Mouse (Mus musculus) heart, adult 2 months (tissue): Measurements from ENCODE around the gene Epdr1.

Experiments
- CTCF ChIP-seq: fragments of 200-600 bp; IDR thresholded peaks from 2 replicates; pipeline ENCODE4 v1.8.1; 2022; ENCODE audit warnings: antibody characterized with exemption, mild to moderate bottlenecking, moderate library complexity
- EP300 ChIP-seq: fragments of 200-500 bp; IDR thresholded peaks from 2 replicates; pipeline ENCODE4 v1.6.1; 2011; ENCODE audit warnings: low read depth, low read length, control low read depth; ENCODE audit not compliant: insufficient read depth
- POLR2A ChIP-seq: fragments of 200-500 bp; IDR thresholded peaks from 2 replicates; pipeline ENCODE4 v1.6.1; 2011; ENCODE audit warnings: mild to moderate bottlenecking, low read depth, low read length, control low read depth; ENCODE audit not compliant: insufficient read depth

- peak; percentile 57 for TF ChIP-seq CTCF
- TF ChIP-seq EP300: no peak
- TF ChIP-seq POLR2A: no peak
Measured at GRCm38 (mm10) chr13:19636131-19636530, 16.4 kb upstream of the Epdr1 start.
